Mouse (Mus musculus) hindbrain, embryonic 15.5 days (tissue): ENCODE data around the gene Entpd7. TPM values are rescaled to one million over a fixed set of nuclear protein-coding genes. Genes with fewer than 3 reads are reported as not detected.

Source experiments
- polyA plus RNA-seq: library from polyadenylated mRNA; unstranded; fragments of >200 nt; fragmentation: Nextera tagmentation; extraction: Ambion mirVana; gene quantifications from 2 replicates; pipeline ENCODE4 v1.2.1, GENCODE M21; 2015

Entpd7 gene
- polyA plus RNA-seq, 1 experiment from 2014 or later = 8.4 TPM

Other genes with a start within 250 kb of the Entpd7 start
- 3.4 and 3.9 TPM in 2 replicates for gene Cnnm1, start 249.2 kb upstream of the Entpd7 start, polyA plus RNA-seq
- 106 and 109 TPM in 2 replicates for gene Got1, start 165.1 kb upstream of the Entpd7 start, polyA plus RNA-seq
- 0.21 and 1.1 TPM in 2 replicates for gene Nkx2-3, start 77.3 kb upstream of the Entpd7 start, polyA plus RNA-seq
- 16.0 and 16.4 TPM in 2 replicates for gene Slc25a28, start 14.8 kb upstream of the Entpd7 start, polyA plus RNA-seq
- 6.5 and 7.8 TPM in 2 replicates for gene Cutc, start 63.3 kb downstream of the Entpd7 start, polyA plus RNA-seq
- gene Cox15, start 63.3 kb downstream of the Entpd7 start, polyA plus RNA-seq = 12.9 and 13.9 TPM in 2 replicates
- 0.12 and 0.14 TPM in 2 replicates for gene Abcc2, start 92.5 kb downstream of the Entpd7 start, polyA plus RNA-seq